Mouse (Mus musculus): ENCODE results near the gene Celf2.

The Celf2 gene

GRCm38 (mm10) chr2:6648877-6649276 is 860.5 kb downstream of the Celf2 start:
- DNase-seq: no peak

GRCm38 (mm10) chr2:6647028-6647427 is 862.3 kb downstream of the Celf2 start:
- no peak for DNase-seq

GRCm38 (mm10) chr2:6646325-6646724 is 863.0 kb downstream of the Celf2 start:
- DNase-seq: no peak

- no peak for DNase-seq
These were observed 867.0 kb downstream of the Celf2 start for GRCm38 (mm10) chr2:6642222-6642850.

GRCm38 (mm10) chr2:6639370-6639769 is 870.0 kb downstream of the Celf2 start:
- DNase-seq: no peak

GRCm38 (mm10) chr2:6637147-6637546 is 872.2 kb downstream of the Celf2 start:
- no peak for DNase-seq

- DNase-seq: no peak
These were observed 874.5 kb downstream of the Celf2 start for GRCm38 (mm10) chr2:6634899-6635298.

- DNase-seq: no peak
These were observed 876.2 kb downstream of the Celf2 start for GRCm38 (mm10) chr2:6633115-6633514.

- no peak for DNase-seq
These were observed 885.6 kb downstream of the Celf2 start for GRCm38 (mm10) chr2:6623802-6624201.

GRCm38 (mm10) chr2:6622082-6622481 is 887.3 kb downstream of the Celf2 start:
- no peak for DNase-seq

GRCm38 (mm10) chr2:6618856-6619255 is 890.5 kb downstream of the Celf2 start:
- DNase-seq: no peak

- DNase-seq: no peak
These were observed 890.9 kb downstream of the Celf2 start for GRCm38 (mm10) chr2:6618450-6618849.

- no peak for DNase-seq
These were observed 905.0 kb downstream of the Celf2 start for GRCm38 (mm10) chr2:6604347-6604746.

GRCm38 (mm10) chr2:6603880-6604279 is 905.5 kb downstream of the Celf2 start:
- DNase-seq: no peak

- no peak for DNase-seq
These were observed 907.2 kb downstream of the Celf2 start for GRCm38 (mm10) chr2:6602163-6602562.

GRCm38 (mm10) chr2:6598879-6599167 is 910.5 kb downstream of the Celf2 start:
- DNase-seq: no peak

- DNase-seq: no peak
These were observed 911.1 kb downstream of the Celf2 start for GRCm38 (mm10) chr2:6598124-6598878.

- no peak for DNase-seq
These were observed 914.6 kb downstream of the Celf2 start for GRCm38 (mm10) chr2:6594736-6595135.

- peak; percentile 39 for DNase-seq
These were observed 915.2 kb downstream of the Celf2 start for GRCm38 (mm10) chr2:6594160-6594559.

GRCm38 (mm10) chr2:6593739-6594138 is 915.6 kb downstream of the Celf2 start:
- no peak for DNase-seq

GRCm38 (mm10) chr2:6586122-6586681 is 923.2 kb downstream of the Celf2 start:
- no peak for DNase-seq

GRCm38 (mm10) chr2:6585069-6585754 is 924.2 kb downstream of the Celf2 start:
- no peak for DNase-seq

GRCm38 (mm10) chr2:6582711-6583110 is 926.7 kb downstream of the Celf2 start:
- no peak for DNase-seq

GRCm38 (mm10) chr2:6580066-6580465 is 929.3 kb downstream of the Celf2 start:
- no peak for DNase-seq

Data from right cerebral cortex, adult 18-20 months (tissue).